Mouse (Mus musculus) forebrain, embryonic 12.5 days (tissue): Measurements from ENCODE around the gene Rhbdf1. TPM values are rescaled to one million over a fixed set of nuclear protein-coding genes. Genes with fewer than 3 reads are reported as not detected.

Experiments used
- ATAC-seq: fragments of 200-750 bp; cut with Nextera tagmentation; 2 replicates; pipeline ENCODE4 v1.8.0; 2017; ENCODE audit warnings: moderate TSS enrichment; ENCODE audit not compliant: low FRiP score
- H3K27ac ChIP-seq: fragments of 300-500 bp; sonication (generic); 2 replicates; pipeline ENCODE4 v1.5.1; 2016; ENCODE audit warnings: mild to moderate bottlenecking
- H3K27me3 ChIP-seq: fragments of 300-500 bp; sonication (generic); 2 replicates; pipeline ENCODE4 v1.6.1; 2016; ENCODE audit warnings: mild to moderate bottlenecking
- H3K36me3 ChIP-seq: fragments of 300-500 bp; sonication (generic); replicated peaks from 2 replicates; pipeline ENCODE4 v1.6.1; 2016; ENCODE audit warnings: mild to moderate bottlenecking
- H3K4me1 ChIP-seq: fragments of 300-500 bp; sonication (generic); 2 replicates; pipeline ENCODE4 v1.6.1; 2016
- H3K4me2 ChIP-seq: fragments of 300-500 bp; sonication (generic); 2 replicates; pipeline ENCODE4 v1.6.1; 2016; ENCODE audit warnings: mild to moderate bottlenecking, moderate library complexity
- H3K4me3 ChIP-seq: fragments of 300-500 bp; sonication (generic); replicated peaks from 2 replicates; pipeline ENCODE4 v1.5.1; 2016; ENCODE audit warnings: mild to moderate bottlenecking
- H3K9ac ChIP-seq: fragments of 300-500 bp; sonication (generic); 2 replicates; pipeline ENCODE4 v1.6.1; 2016; ENCODE audit warnings: mild to moderate bottlenecking
- H3K9me3 ChIP-seq: fragments of 300-500 bp; sonication (generic); 2 replicates; pipeline ENCODE4 v1.6.1; 2016
- WGBS: fragments of 180-500 bp; shearing (Covaris S2); methylation state at CpG from one replicate; pipeline ENCODE4 v1.1.7; 2016; 5-methylcytosine and 5-hydroxymethylcytosine counted together
- polyA plus RNA-seq: library from polyadenylated mRNA; unstranded; fragments of >200 nt; fragmentation: Nextera tagmentation; extraction: Ambion mirVana; gene quantifications from 2 replicates; pipeline ENCODE4 v1.2.1, GENCODE M21; 2016

Rhbdf1 gene
- 18.3 and 19.1 TPM in 2 replicates for polyA plus RNA-seq

DNA sequence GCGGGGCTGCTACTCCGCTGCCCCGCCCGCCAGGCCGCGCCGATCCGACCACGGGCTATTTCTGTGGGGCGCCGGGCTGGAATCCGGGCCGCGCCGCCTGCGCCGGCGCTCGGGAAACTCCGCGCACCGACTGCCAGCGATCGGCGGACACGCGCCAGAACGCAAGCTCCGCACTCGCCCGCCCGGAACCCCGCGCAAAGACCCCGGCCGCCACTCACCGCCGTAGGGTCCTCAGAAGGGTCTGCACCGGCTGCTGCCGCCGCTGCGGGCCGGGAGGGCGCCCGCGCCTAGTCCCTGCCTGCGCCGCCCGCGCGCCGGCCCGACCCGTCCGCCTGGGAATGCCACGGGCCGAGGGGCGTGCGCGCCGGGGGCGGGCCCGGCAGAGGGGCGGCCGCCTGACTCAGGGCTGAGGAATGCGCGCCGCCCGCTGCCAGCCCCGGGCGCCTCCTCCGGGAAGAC is at the start of gene Rhbdf1:
TSS of gene Rhbdf1 (minus strand) at position 350 of the 459 bp plus-strand sequence.
- Histone ChIP-seq H3K4me1 (peaks cover 36% of the 10 kb centered on the region), H3K27ac (peak within 1 kb of the TSS; percentile 57), H3K27me3 (peaks cover 55% of the 10 kb centered on the region), H3K9ac (peak within 1 kb of the TSS; percentile 81), H3K36me3 (no peaks in the 10 kb centered on the region), H3K4me2 (peak within 1 kb of the TSS; percentile 97), H3K9me3 (no peaks in the 10 kb centered on the region), H3K4me3 (peak within 1 kb of the TSS; percentile 60)
- WGBS = 1% methylated on average over 66 of the region's 72 CpGs
- ATAC-seq = peak; percentile 42

DNA sequence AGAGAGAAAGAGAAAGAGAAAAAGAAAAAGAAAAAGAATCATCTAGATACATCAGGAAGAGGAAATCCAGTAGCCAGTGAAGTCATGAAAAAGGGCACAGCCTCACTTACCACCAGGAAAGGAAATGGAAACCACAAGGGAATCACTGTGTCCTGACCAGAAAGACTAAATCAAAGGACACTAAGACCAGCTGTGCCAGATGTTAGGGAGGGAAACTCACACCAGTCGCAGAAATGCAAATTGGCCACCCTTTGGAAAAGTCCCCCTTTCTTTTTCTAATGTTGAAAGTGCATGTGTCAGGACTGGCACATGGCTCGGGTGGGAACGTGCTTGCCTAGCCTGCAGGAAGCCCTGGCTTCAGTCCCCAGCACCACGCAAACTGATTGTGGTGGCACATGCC is 49.1 kb upstream of the Rhbdf1 start:
- Histone ChIP-seq H3K9ac (no peak overlapping the region), H3K36me3 (no peaks in the 10 kb centered on the region), H3K4me1 (peaks cover 11% of the 10 kb centered on the region), H3K27ac (no peak overlapping the region), H3K9me3 (no peaks in the 10 kb centered on the region), H3K27me3 (peaks cover 19% of the 10 kb centered on the region), H3K4me3 (no peak overlapping the region), H3K4me2 (no peak overlapping the region)
- ATAC-seq = no peak
- WGBS = 59% methylated on average over 4 of the region's 4 CpGs

DNA sequence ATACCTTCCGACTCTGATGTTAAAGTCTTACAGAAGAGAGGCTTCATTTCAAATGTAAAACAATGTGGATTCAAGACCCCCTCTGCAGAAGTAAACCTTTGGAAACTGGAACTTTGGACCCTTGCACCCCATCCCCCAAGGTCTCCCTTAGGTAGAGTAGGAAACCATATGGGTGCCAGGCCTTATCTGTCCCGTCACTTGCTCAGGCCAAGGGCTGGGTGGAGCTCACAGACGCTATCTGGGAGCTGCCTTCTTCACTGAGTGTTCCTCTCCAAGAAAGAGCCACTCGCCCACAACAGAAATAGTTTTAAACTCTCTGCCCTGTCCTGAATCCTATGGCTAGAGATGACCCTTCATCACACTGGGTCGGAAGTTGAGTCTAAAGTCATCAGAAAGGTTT is 46.9 kb upstream of the Rhbdf1 start:
- Histone ChIP-seq H3K27me3 (peaks cover 19% of the 10 kb centered on the region), H3K4me2 (no peak overlapping the region), H3K9me3 (no peaks in the 10 kb centered on the region), H3K9ac (no peak overlapping the region), H3K4me1 (peaks cover 14% of the 10 kb centered on the region), H3K4me3 (no peak overlapping the region), H3K27ac (no peak overlapping the region), H3K36me3 (no peaks in the 10 kb centered on the region)
- WGBS = 78% methylated on average over 5 of the region's 5 CpGs
- ATAC-seq = no peak

DNA sequence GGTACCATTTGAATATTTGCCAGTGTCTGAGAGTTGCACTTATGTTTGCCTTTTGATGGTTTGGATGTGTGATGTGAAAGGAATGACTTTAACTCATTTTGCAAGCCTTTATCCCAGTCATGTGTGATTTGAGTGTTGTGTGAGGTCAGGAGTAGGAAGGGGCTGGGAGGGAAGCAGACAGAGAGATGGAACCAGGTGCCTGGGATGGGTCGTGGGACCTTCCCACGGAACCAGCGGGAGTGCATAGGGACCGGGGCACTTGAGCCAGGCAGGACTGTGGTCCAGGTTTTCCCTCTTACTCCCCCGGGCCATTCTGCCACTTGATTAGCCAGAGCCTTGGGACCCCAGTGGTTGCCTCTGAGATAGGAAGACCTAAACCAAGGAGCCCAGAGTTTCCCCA is 45.9 kb upstream of the Rhbdf1 start:
- ATAC-seq = no peak; the same call in 1 of the 2 replicates
- Histone ChIP-seq H3K27me3 (peaks cover 19% of the 10 kb centered on the region), H3K4me1 (peaks cover 14% of the 10 kb centered on the region), H3K27ac (peak overlapping the region; percentile 98), H3K9ac (peak overlapping the region; percentile 93), H3K36me3 (no peaks in the 10 kb centered on the region), H3K4me3 (peak overlapping the region; percentile 82), H3K9me3 (no peaks in the 10 kb centered on the region), H3K4me2 (peak overlapping the region; percentile 60)
- 22% methylated on average over 5 of the region's 5 CpGs for WGBS

DNA sequence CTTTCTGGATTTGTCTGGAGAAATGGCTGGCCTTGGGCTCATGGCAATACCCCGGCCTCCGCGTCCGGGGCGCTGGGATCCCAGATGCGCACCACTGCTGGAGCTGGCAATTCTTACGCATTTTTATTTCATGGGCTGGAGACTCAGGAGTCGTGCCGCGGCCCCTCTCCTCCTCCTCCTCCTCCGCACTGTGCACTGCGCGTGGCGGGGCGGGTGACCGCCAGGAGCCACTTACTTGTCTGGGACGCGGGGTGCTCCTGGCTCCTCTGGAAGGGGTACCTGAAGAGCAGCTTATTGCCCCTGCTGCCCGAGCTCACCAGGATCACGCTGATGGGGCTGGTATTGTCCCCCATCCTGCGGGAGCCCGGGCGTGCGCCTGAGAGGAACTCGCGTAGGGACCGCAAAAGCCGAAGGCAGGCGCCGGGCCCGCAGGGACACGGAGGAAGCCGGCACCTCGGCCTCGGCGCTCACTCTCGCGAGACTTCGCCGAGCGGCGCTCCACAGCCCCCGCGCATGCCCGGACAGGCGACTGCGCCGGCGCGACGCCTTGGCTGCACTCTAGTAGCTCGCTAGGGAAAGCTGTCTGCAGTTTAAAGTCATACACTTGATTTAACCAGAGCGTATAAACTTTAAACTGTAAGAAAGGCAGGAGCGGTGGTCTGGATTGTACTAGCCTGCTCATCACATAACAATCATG is 45.2 kb upstream of the Rhbdf1 start, which contains the start of gene Nprl3:
TSS of gene Nprl3 (minus strand) at position 520 of the 697 bp plus-strand sequence.
- H3K9ac ChIP-seq = peak within 1 kb of the TSS; percentile 93
- H3K9me3 ChIP-seq = no peaks in the 10 kb centered on the region
- peaks cover 19% of the 10 kb centered on the region for H3K27me3 ChIP-seq
- WGBS = under 1% methylated on average over 54 of the region's 54 CpGs
- H3K4me1 ChIP-seq = peaks cover 14% of the 10 kb centered on the region
- peak within 1 kb of the TSS; percentile 82 for H3K4me3 ChIP-seq
- ATAC-seq = peak; percentile 100
- H3K36me3 ChIP-seq = 0 out of 2 replicates have a peak, but pooled peaks cover 2% of the 10 kb centered on the region
- H3K27ac ChIP-seq = peak within 1 kb of the TSS; percentile 98
- peak within 1 kb of the TSS; percentile 60 for H3K4me2 ChIP-seq

DNA sequence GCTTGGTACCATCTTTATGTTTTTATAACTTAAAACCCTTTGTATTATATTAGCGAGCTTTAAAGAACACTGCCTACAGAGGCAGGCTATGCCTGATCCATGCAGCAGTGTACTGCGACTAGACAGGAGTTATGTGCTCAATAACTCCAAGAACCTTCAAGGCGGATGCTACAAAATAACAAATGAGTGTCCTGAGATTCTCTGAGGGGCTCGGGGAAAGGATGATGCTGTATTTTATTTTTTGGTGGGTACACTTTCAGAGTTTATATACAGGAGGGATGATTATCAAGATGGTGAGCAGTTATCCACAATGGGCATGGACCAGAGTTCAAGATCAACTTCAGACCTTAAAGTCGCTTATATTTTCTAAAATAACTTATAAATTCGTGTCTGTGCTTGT is 44.7 kb upstream of the Rhbdf1 start:
- peak overlapping the region; percentile 98 for H3K27ac ChIP-seq
- WGBS = 34% methylated on average over 6 of the region's 6 CpGs
- peak overlapping the region; percentile 60 for H3K4me2 ChIP-seq
- H3K9me3 ChIP-seq = no peaks in the 10 kb centered on the region
- peaks cover 19% of the 10 kb centered on the region for H3K27me3 ChIP-seq
- H3K4me3 ChIP-seq = peak overlapping the region; percentile 82
- peak overlapping the region; percentile 93 for H3K9ac ChIP-seq
- ATAC-seq = no peak
- H3K4me1 ChIP-seq = peaks cover 14% of the 10 kb centered on the region
- H3K36me3 ChIP-seq = peaks cover 6% of the 10 kb centered on the region

DNA sequence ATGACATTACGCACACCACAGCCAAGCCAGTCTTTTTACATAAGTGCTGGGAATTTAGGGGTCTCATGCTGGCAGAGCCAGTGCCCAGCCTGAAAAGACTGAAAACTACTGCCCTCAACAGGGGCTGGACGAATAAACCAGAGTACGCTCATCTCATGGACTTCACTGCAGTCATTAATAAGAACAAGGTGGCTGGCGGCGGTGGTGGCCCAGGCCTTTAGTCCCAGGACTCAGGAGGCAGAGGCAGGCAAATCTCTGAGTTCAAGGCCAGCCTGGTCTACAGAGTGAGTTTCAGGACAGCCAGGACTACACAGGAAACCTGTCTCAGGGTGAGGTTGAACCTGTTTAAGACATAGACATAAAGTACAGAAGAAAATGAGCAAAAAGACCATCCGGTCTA is 44.1 kb upstream of the Rhbdf1 start:
- no peak overlapping the region for H3K27ac ChIP-seq
- H3K9me3 ChIP-seq = no peaks in the 10 kb centered on the region
- no peak overlapping the region for H3K4me2 ChIP-seq
- peaks cover 14% of the 10 kb centered on the region for H3K27me3 ChIP-seq
- WGBS = 90% methylated on average over 6 of the region's 6 CpGs
- no peak overlapping the region for H3K4me3 ChIP-seq
- H3K9ac ChIP-seq = no peak overlapping the region
- peaks cover 14% of the 10 kb centered on the region for H3K4me1 ChIP-seq
- peaks cover 8% of the 10 kb centered on the region for H3K36me3 ChIP-seq
- no peak for ATAC-seq

DNA sequence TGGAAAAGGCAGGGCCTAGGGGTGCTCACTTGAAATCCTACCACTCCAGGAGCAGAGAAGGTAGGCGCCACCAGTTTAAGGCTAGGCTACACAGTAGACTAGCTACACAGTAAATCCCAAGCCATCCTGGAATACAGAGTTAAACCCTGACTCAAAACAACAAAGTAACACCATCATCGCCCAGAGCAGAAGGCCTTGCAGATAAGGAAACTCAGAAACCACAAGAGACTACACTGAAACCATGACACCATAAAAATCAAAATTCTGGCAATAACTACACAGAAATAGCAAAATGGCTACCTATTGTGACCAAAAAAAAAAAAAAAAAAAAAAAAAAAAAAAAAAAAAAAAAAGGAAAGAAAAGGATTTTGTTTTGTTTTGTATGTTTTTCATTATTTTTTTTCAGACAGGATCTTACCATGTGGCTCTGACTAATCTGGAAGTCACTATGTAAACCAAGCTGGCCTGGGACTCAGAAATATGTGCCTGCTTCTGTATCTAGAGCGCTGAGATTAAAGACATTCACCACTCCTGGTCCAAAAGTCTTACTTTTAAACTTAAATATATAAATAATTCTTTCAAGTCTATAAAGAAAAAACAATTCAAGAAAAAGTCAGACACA is 43.1 kb upstream of the Rhbdf1 start:
- H3K27ac ChIP-seq = no peak overlapping the region
- peaks cover 18% of the 10 kb centered on the region for H3K36me3 ChIP-seq
- no peak overlapping the region for H3K9ac ChIP-seq
- 97% methylated on average over 3 of the region's 3 CpGs for WGBS
- no peaks in the 10 kb centered on the region for H3K9me3 ChIP-seq
- H3K4me3 ChIP-seq = no peak overlapping the region
- peaks cover 14% of the 10 kb centered on the region for H3K27me3 ChIP-seq
- ATAC-seq = no peak
- peaks cover 14% of the 10 kb centered on the region for H3K4me1 ChIP-seq
- H3K4me2 ChIP-seq = no peak overlapping the region

DNA sequence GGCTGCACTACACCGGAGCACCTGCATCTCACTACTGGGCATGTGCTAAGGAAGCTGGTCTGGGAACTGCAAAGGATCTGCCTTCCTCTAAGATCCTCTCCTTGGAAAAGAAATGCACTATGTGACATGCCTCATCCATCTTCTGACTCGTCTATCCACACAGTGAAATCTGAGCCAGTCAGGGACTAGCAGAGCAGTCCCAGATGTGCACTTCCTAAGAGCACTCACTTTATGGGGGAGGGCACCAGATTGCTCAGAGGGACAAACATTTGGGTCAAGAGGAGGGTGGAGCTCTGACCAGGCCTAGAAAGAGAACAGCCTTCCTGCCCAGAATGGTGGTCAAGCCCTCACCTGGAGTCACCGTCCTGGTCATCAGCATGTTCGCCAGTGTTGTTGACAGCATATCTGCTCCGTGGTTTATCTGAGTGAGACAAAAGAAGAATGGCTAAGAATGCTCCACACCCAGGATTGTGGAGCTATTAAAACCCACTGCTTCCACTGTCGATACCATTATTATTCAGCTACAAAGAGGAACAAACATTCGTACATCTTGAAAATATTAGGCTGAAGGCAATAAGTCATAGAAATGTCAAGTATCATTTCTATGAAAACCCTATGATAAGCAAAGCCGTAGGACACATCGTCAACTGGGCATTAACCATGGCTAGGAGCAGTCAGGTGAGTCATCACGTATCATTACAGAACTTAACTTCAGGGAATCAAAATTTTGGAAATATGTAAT is 40.7 kb upstream of the Rhbdf1 start:
- Histone ChIP-seq H3K4me2 (no peak overlapping the region), H3K27me3 (no peaks in the 10 kb centered on the region), H3K36me3 (peaks cover 19% of the 10 kb centered on the region), H3K27ac (no peak overlapping the region), H3K4me1 (peaks cover 9% of the 10 kb centered on the region), H3K9me3 (no peaks in the 10 kb centered on the region), H3K9ac (no peak overlapping the region), H3K4me3 (no peak overlapping the region)
- no peak for ATAC-seq
- WGBS = 89% methylated on average over 10 of the region's 10 CpGs

DNA sequence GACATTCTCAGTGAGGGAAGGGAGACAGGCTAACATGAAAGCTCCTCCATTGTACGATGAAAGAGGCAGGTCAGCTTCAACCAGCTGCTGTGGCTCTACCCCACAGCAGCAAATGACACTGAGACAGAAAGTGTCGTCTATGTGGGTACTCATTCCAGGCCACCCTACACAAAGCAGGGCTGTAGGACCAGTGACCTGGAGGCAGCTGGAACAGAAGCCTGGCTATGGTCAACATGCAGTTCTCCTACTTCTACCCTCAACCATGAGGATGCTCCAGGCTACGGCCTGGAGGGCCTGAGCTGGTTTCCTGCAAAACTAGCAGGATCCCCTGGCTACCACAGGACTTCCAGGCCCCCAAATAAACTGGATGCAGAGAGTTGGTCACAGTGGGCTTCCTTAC is 34.5 kb upstream of the Rhbdf1 start:
- H3K27ac ChIP-seq = 0 out of 2 replicates have a peak overlapping the region, but pooled peaks have one; percentile 4
- no peaks in the 10 kb centered on the region for H3K27me3 ChIP-seq
- H3K36me3 ChIP-seq = peaks cover 40% of the 10 kb centered on the region
- no peak for ATAC-seq
- H3K9me3 ChIP-seq = no peaks in the 10 kb centered on the region
- no peaks in the 10 kb centered on the region for H3K4me1 ChIP-seq
- H3K4me2 ChIP-seq = no peak overlapping the region
- WGBS = 85% methylated on average over 3 of the region's 3 CpGs
- no peak overlapping the region for H3K9ac ChIP-seq
- H3K4me3 ChIP-seq = no peak overlapping the region

DNA sequence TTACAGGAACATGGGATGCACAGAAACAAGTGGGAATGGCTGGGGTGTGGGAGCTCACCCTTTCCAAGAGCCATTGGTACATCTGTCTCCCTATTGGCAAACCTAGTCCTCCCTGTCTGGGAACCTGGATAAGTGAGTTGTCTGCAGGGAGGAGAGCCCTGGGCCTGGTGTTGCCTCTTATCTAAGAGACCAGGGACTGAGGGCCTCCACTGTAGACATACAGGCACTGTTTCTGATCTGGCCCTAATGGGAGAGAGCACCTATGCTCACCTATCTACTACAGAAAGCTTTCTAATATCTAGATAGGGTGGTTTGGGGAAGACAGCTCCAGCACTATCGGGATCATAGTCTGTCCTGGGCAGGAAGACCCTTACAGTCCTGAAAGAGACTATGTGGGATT is 34.0 kb upstream of the Rhbdf1 start:
- Histone ChIP-seq H3K4me2 (no peak overlapping the region), H3K27me3 (no peaks in the 10 kb centered on the region), H3K4me1 (no peaks in the 10 kb centered on the region), H3K4me3 (no peak overlapping the region), H3K9ac (no peak overlapping the region), H3K27ac (no peak overlapping the region), H3K36me3 (peaks cover 43% of the 10 kb centered on the region), H3K9me3 (no peaks in the 10 kb centered on the region)
- WGBS = 89% methylated on average over 1 of the region's 1 CpGs
- no peak for ATAC-seq

DNA sequence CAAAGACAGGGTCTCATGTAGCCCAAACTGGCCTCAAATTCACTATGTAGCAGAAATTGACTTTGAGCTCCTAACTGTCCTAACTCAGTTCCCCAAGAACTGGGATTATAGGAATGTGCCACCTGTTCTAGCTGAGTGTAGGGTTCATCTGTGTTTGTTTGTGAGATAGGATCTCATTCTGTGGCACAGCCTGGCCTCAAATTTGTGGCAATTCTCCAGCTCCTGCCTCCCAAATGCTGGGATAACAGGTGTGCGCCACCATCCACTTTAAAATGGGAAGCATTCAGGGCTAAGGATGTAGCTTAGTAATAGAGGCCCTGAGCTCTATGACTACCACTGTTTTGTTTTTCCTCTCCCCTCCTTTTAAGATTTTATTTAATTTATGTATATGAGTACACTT is 31.0 kb upstream of the Rhbdf1 start:
- H3K9ac ChIP-seq = no peak overlapping the region
- no peaks in the 10 kb centered on the region for H3K9me3 ChIP-seq
- H3K4me2 ChIP-seq = no peak overlapping the region
- no peak overlapping the region for H3K27ac ChIP-seq
- no peaks in the 10 kb centered on the region for H3K27me3 ChIP-seq
- 96% methylated on average over 1 of the region's 1 CpGs for WGBS
- no peak overlapping the region for H3K4me3 ChIP-seq
- peaks cover 55% of the 10 kb centered on the region for H3K36me3 ChIP-seq
- no peak for ATAC-seq
- no peaks in the 10 kb centered on the region for H3K4me1 ChIP-seq
